Mouse (Mus musculus): ENCODE data around the gene Nphp3. TPM values are rescaled to one million over a fixed set of nuclear protein-coding genes. Genes with fewer than 3 reads are reported as not detected.

Gene Nphp3
- 3.7 and 4.4 TPM in 2 replicates for polyA plus RNA-seq (2016; fragmentation: Nextera tagmentation; extraction: Ambion mirVana)

- H3K4me3 ChIP-seq: peak within 1 kb of the TSS; percentile 72
- WGBS: 1% methylated on average over 55 of the region's 55 CpGs
- peaks cover 12% of the 10 kb centered on the region for H3K36me3 ChIP-seq (replicated peaks)
- DNase-seq (ENCODE audit: low spot score): peak; percentile 99
- peaks cover 11% of the 10 kb centered on the region; the same call in 1 of the 2 replicates for H3K27me3 ChIP-seq (replicated peaks; ENCODE audit: low read depth, poor library complexity, severe bottlenecking)
- peak within 1 kb of the TSS; percentile 86 for H3K27ac ChIP-seq (replicated peaks)
- peaks cover 31% of the 10 kb centered on the region for H3K4me1 ChIP-seq
- no peaks in the 10 kb centered on the region for H3K9me3 ChIP-seq
These were observed at the start of gene Nphp3 for GRCm38 (mm10) chr9:104001921-104002859. Gene Nphp3, plus strand, starts transcription at chr9:104002544.

GRCm38 (mm10) chr9:103958722-103959121, 43.6 kb upstream of the Nphp3 start:
- DNase-seq (ENCODE audit: low spot score): no peak
- no peaks in the 10 kb centered on the region for H3K36me3 ChIP-seq (replicated peaks)

DNA sequence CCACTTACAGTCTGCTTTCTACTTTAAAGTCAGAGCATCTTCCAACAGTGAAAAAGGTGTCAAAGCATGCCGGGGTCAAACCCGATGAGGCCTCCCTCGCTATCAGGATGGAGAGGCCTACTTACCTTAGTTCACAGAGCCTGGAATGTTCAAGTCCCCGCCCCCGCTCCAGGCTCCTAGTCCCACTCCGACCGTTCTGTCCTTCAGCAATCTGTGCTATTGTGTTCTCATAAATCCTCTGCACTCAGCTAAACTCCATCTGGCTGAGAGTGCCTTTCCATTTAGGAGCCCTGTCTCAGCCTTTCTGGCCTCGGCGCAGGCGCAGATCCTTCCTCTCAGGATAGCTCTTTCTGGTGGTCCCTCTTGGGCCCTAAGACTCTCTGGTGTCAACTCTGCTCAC, 42.4 kb upstream of the Nphp3 start:
- DNase-seq (ENCODE audit: low spot score): no peak
- H3K36me3 ChIP-seq (replicated peaks): no peaks in the 10 kb centered on the region
- no peak overlapping the region for H3K27ac ChIP-seq (replicated peaks)
- no peaks in the 10 kb centered on the region for H3K9me3 ChIP-seq
- WGBS: 85% methylated on average over 10 of the region's 10 CpGs
- no peaks in the 10 kb centered on the region for H3K27me3 ChIP-seq (replicated peaks; ENCODE audit: low read depth, poor library complexity, severe bottlenecking)
- H3K4me3 ChIP-seq: no peak overlapping the region
- H3K4me1 ChIP-seq: no peaks in the 10 kb centered on the region

More at GRCm38 (mm10) chr9:103958722-103959121, 43.6 kb upstream of the Nphp3 start:
- Histone ChIP-seq H3K9me3 (no peaks in the 10 kb centered on the region), H3K4me3 (no peak overlapping the region), H3K27me3 (replicated peaks; ENCODE audit: low read depth, poor library complexity, severe bottlenecking) (no peaks in the 10 kb centered on the region), H3K27ac (replicated peaks) (no peak overlapping the region), H3K4me1 (no peaks in the 10 kb centered on the region)
- 83% methylated on average over 6 of the region's 6 CpGs for WGBS

- no peak overlapping the region for H3K4me3 ChIP-seq
- WGBS: 10% methylated on average over 2 of the region's 2 CpGs
- no peaks in the 10 kb centered on the region for H3K9me3 ChIP-seq
- peaks cover 18% of the 10 kb centered on the region for H3K4me1 ChIP-seq
- no peak overlapping the region for H3K27ac ChIP-seq (replicated peaks)
- no peaks in the 10 kb centered on the region for H3K36me3 ChIP-seq (replicated peaks)
- DNase-seq (ENCODE audit: low spot score): no peak
- peaks cover 12% of the 10 kb centered on the region; the same call in 1 of the 2 replicates for H3K27me3 ChIP-seq (replicated peaks; ENCODE audit: low read depth, poor library complexity, severe bottlenecking)
These were observed 5.8 kb upstream of the Nphp3 start for GRCm38 (mm10) chr9:103996496-103996895.

- H3K9me3 ChIP-seq: no peaks in the 10 kb centered on the region
- WGBS: 52% methylated on average over 3 of the region's 3 CpGs
- no peak for DNase-seq (ENCODE audit: low spot score)
- H3K4me1 ChIP-seq: peaks cover 31% of the 10 kb centered on the region
- no peak overlapping the region for H3K27ac ChIP-seq (replicated peaks)
- H3K4me3 ChIP-seq: no peak overlapping the region
- peaks cover 12% of the 10 kb centered on the region; the same call in 1 of the 2 replicates for H3K27me3 ChIP-seq (replicated peaks; ENCODE audit: low read depth, poor library complexity, severe bottlenecking)
- peaks cover 3% of the 10 kb centered on the region for H3K36me3 ChIP-seq (replicated peaks)
These were observed 1.7 kb upstream of the Nphp3 start for GRCm38 (mm10) chr9:104000601-104001000.

DNA sequence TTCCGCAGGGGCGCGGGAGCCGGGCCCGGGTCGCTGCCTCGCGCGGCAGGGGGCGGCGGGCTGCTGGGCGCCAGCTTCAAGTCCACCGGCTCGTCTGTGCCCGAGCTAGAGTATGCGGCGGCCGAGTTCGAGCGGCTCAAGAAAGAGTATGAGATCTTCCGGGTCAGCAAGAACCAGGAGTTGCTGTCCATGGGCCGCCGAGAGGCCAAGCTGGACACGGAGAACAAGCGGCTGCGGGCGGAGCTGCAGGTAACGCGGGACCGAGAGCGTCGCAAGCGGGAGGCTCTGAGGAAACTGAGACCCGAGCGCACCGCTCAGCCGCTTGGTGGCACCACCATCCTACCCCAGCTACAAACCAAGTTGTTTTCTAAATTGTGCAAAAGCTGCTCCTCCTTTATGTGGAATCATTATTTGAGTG, 578 bp downstream of the Nphp3 start:
- H3K36me3 ChIP-seq (replicated peaks): peaks cover 12% of the 10 kb centered on the region
- peaks cover 5% of the 10 kb centered on the region; the same call in 1 of the 2 replicates for H3K27me3 ChIP-seq (replicated peaks; ENCODE audit: low read depth, poor library complexity, severe bottlenecking)
- no peaks in the 10 kb centered on the region for H3K9me3 ChIP-seq
- peak; percentile 85 for DNase-seq (ENCODE audit: low spot score)
- H3K4me3 ChIP-seq: peak overlapping the region; percentile 72
- peak overlapping the region; percentile 86 for H3K27ac ChIP-seq (replicated peaks)
- H3K4me1 ChIP-seq: peaks cover 31% of the 10 kb centered on the region
- under 1% methylated on average over 37 of the region's 37 CpGs for WGBS

DNA sequence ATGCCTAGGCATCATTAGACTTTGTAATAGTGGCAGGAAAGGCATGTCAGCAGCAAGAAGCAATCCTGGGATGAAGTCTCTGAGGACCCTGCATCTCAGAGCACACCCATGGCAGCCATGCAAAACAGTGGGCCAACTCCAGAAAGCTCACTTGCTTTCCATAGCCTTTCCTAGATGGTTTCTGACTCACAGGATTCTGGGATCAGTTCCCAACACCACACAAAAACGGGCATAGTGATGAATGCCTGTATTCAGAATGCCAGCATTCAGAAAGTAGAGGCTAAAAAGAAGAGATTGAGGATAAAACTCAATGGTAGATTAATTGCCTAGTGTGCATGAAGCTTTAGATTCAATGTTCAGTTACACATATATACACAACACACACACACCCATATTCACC, 12.2 kb downstream of the Nphp3 start:
- Histone ChIP-seq H3K4me3 (no peak overlapping the region), H3K4me1 (no peaks in the 10 kb centered on the region), H3K27me3 (replicated peaks; ENCODE audit: low read depth, poor library complexity, severe bottlenecking) (no peaks in the 10 kb centered on the region), H3K27ac (replicated peaks) (no peak overlapping the region), H3K36me3 (replicated peaks) (peaks cover 50% of the 10 kb centered on the region), H3K9me3 (no peaks in the 10 kb centered on the region)
- DNase-seq (ENCODE audit: low spot score): no peak
- 68% methylated on average over 1 of the region's 1 CpGs for WGBS

DNA sequence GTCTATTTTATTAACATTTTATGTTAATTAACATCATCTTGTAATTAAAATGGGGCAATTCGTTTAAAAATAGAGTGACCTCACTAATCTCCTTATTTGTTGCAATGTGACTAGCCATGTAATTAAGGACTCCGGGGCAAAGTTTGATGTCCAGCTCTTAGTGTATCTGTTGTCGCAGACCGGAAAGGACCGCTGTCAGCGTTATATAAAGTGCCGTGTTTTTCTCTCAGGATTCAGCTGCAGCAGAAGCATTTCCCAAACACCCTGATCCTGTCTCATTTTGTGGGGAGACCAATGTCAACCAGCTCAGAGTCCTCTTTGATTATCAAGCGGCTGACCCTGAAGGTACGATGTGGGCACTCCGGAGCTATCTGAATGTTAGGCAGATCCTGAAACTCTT, 18.7 kb downstream of the Nphp3 start:
- peaks cover 70% of the 10 kb centered on the region for H3K36me3 ChIP-seq (replicated peaks)
- DNase-seq (ENCODE audit: low spot score): no peak
- no peaks in the 10 kb centered on the region for H3K4me1 ChIP-seq
- no peaks in the 10 kb centered on the region for H3K27me3 ChIP-seq (replicated peaks; ENCODE audit: low read depth, poor library complexity, severe bottlenecking)
- WGBS: 93% methylated on average over 10 of the region's 10 CpGs
- H3K27ac ChIP-seq (replicated peaks): no peak overlapping the region
- H3K4me3 ChIP-seq: no peak overlapping the region
- no peaks in the 10 kb centered on the region for H3K9me3 ChIP-seq

GRCm38 (mm10) chr9:104027186-104027585, 24.8 kb downstream of the Nphp3 start:
- Histone ChIP-seq H3K36me3 (replicated peaks) (peaks cover 49% of the 10 kb centered on the region), H3K4me1 (no peaks in the 10 kb centered on the region), H3K27ac (replicated peaks) (no peak overlapping the region), H3K27me3 (replicated peaks; ENCODE audit: low read depth, poor library complexity, severe bottlenecking) (no peaks in the 10 kb centered on the region), H3K9me3 (peaks cover 6% of the 10 kb centered on the region; the same call in 1 of the 2 replicates), H3K4me3 (no peak overlapping the region)
- 97% methylated on average over 8 of the region's 8 CpGs for WGBS
- no peak for DNase-seq (ENCODE audit: low spot score)

DNA sequence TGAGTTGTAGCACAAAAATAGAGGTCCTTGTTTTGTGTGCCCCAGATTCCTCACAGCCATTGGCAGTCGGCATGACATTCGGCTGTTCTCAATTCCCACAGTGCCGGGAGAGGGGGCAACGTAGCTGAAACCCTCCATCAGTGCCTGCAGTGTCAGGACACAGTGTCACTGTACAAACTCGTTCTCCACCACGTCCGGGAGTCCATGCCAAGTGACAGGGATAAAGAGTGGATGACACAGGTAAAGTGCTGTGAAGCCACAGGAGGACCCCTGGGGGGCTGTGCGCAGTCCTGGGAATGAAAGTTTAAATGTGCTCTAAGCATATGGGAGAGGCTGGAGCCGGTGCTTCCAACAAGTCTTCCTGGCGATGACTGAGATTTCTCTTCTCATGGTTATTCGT, 27.5 kb downstream of the Nphp3 start:
- H3K36me3 ChIP-seq (replicated peaks): peaks cover 43% of the 10 kb centered on the region
- H3K9me3 ChIP-seq: peaks cover 6% of the 10 kb centered on the region; the same call in 1 of the 2 replicates
- DNase-seq (ENCODE audit: low spot score): no peak
- 92% methylated on average over 11 of the region's 11 CpGs for WGBS
- H3K4me3 ChIP-seq: no peak overlapping the region
- H3K27me3 ChIP-seq (replicated peaks; ENCODE audit: low read depth, poor library complexity, severe bottlenecking): no peaks in the 10 kb centered on the region
- no peak overlapping the region for H3K27ac ChIP-seq (replicated peaks)
- H3K4me1 ChIP-seq: no peaks in the 10 kb centered on the region

GRCm38 (mm10) chr9:104034231-104034630, 31.9 kb downstream of the Nphp3 start:
- Histone ChIP-seq H3K4me3 (no peak overlapping the region), H3K4me1 (peaks cover 7% of the 10 kb centered on the region), H3K9me3 (no peaks in the 10 kb centered on the region), H3K36me3 (replicated peaks) (peaks cover 30% of the 10 kb centered on the region), H3K27ac (replicated peaks) (no peak overlapping the region), H3K27me3 (replicated peaks; ENCODE audit: low read depth, poor library complexity, severe bottlenecking) (no peaks in the 10 kb centered on the region)
- DNase-seq (ENCODE audit: low spot score): no peak
- 85% methylated on average over 8 of the region's 8 CpGs for WGBS

DNA sequence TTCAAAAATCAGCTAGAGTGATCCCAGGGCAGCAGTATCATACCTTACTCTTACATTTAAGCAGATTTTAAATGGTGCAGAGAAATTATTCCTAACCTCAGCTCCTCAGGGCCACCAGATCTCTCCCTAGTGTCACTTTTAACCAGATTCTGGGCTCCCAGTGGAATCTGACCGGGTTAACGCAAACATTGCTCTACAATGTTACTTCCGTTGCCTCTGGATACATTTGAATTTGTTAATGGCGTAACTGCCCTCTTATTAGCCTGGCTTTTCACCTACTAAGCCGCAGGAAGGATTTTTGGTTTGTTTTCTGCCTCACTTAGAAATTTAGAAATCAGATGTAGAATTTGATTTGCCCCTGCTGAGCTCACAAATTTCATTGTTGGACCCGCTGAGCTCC, 32.4 kb downstream of the Nphp3 start:
- Histone ChIP-seq H3K36me3 (replicated peaks) (peaks cover 33% of the 10 kb centered on the region), H3K27ac (replicated peaks) (no peak overlapping the region), H3K4me3 (no peak overlapping the region), H3K4me1 (peaks cover 7% of the 10 kb centered on the region), H3K27me3 (replicated peaks; ENCODE audit: low read depth, poor library complexity, severe bottlenecking) (no peaks in the 10 kb centered on the region), H3K9me3 (no peaks in the 10 kb centered on the region)
- no peak for DNase-seq (ENCODE audit: low spot score)
- 74% methylated on average over 6 of the region's 6 CpGs for WGBS

Data from embryonic facial prominence, embryonic 10.5 days (tissue).